Mouse (Mus musculus) spleen, postnatal 10 days (tissue): ENCODE measurements around the gene Rpp30.

Experiments
- DNase-seq, 2 experiments: peaks; one replicate each; pipeline ENCODE4 v3.0.0; 2021 to 2022; ENCODE audit warnings: low spot score in 2 of 2

The Rpp30 gene

DNA sequence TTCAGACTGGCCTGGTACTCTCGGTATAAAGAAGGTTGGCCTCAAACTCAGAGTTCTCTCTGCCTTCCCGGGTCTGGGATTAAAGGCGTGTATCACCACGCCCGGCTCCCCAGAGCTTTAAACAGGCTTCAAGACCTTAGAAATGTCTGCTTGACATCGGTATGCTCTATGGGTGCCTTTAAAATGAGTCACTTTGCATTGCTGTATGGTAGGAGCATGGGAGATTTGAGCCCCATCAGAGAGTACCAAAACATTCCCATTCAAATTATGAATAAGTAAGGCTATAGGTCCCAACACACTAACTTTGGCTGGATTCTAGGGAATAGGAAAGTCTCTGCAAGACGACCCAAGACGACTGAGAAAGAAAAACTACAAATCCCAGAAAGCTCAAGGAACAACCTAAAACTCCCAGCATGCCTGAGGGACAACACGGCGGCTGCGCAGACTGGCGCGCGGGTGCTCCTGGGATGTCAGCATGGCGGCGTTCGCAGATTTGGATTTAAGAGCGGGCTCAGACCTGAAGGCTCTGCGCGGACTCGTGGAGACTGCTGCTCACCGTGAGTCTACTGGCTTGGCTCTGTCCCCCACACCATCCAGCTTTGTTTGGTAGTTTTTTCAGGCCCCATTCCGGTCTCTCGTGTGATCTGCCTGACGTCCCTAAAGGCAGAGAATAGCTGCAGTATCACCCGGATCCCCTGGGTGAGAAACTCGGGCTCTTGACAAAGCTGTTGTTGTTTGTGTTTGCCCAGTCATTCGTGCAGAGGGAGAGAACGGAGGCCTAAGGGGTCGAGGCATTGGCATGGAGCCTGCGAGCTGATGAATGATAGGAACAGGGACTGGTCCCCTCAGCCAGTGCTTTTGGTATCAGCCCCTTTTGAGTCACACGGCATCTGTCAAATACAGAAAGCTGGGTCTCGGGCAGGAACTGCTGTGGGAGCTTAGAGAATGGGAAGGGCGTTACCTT, at the start of gene Rpp30:
TSS of gene Rpp30 (plus strand) at position 455 of the 964 bp plus-strand sequence.
- peak; percentile 54 to 89 for DNase-seq

DNA sequence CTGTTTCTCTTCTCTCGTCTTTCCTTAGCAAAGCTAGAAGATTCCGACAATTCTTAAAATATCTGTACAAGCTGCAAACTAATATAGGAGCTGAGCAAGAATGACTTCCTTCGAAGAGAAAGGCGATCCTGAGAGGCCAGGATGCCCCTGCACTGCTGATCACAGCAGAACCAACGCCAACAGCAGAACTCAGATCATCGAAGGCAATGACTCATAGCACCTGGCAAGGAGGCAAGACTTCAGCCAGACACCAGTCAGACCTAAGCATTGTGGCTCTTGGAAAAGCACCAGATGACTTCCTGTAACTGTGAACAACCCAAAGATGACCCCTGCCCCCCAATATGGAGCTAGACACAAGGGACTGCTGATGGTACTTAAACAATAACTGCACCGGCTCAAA, 37.5 kb upstream of the Rpp30 start:
- no peak for DNase-seq

DNA sequence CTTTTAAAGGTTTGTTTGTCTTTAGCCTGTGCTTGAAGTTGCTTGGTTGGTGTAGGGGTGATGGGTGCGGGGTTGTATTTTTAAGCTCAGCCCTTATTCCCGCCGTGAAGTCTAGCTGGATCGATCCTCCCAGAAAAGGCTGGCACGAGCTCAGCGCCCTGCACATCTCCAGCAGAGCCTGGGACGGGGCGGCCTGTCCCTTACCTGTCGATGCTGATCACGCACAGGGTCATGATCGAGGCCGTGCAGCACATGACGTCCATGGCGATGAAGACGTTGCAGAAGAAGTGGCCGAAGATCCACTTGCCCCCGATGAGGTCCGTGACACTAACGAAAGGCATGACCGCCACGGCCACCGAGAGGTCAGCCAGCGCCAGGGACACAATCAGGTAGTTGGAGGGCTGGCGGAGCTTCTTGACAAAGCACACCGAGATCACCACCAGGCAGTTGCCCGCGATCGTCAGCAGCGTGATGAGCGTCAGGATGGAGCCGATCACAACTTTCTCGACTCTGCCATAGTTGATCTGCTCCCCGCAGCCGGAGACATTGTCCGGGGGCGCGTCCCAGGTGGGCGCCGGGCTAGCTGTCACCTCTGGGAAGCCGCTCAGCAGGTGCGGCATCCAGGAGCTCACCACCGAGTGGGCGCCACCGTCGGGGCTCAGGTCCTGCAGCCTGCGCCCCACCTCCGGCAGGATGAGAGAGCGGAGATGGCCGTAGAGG, 26.9 kb upstream of the Rpp30 start:
- DNase-seq: peak in 1 of 2 experiments; percentile 12

DNA sequence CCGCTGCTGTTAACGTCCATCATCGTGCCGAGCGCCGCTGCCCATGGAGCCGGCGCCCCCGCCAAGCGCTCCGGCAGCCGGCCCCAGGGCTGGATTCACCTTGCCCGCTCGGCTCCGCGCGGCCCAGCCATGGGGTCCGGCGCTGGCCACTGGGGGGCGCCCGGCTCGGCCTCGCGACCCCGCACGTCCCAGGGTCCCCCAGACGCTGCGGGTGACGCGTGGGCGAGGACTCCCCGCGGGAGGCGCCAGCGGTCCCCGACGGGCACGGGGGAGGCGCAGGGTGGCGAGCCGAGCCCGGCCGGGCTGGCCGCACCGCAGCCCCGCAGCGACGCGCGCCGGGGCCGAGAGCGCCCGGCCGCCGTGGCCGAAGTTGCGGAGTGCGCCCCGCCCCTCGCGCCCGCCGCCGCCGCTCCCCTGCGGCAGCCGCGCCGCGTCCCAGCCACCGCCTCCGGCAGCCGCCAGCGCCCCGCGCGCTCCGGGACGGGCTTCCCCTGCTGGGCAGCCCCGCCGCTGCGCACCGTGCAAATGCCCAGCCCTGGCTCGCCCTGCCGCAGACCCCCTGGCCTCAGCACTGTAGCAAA, 26.2 kb upstream of the Rpp30 start, which contains the start of gene Htr7:
TSS of gene Htr7 (minus strand) at position 277 of the 581 bp plus-strand sequence.
- peak in 1 of 2 experiments; percentile 20 for DNase-seq

DNA sequence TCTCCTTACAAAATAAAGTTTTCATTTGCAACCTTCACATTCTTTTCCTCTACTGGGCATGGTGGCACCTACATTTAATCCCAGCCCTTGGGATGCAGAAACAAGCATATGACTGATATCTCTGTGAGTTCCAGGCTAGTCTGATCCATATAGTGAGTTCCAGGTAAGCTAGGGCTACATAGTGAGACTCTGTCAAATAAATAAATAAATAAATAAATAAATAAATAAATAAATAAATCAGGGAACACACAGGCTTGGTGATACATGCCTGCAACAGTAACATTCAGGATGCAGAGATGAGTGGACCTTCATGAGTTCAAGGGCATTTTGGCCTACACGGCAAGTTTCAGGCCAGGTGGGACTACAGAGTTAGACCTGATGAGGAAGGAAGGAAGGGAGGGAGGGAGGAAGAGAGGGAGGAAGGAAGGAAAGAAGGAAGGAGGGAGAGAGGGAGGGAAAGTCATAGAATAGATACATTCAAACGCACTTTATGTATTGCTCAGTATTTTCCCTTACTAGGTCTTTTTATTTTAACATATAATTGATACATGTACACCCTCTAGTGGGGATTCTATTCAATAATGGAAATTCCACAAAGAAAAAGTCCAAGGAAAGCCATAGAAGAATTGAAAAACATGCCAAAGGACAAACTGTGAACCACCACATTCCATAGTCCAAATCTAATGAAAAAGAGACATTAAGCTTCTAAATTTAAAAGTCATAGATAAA, 20.6 kb upstream of the Rpp30 start:
- DNase-seq: no peak

DNA sequence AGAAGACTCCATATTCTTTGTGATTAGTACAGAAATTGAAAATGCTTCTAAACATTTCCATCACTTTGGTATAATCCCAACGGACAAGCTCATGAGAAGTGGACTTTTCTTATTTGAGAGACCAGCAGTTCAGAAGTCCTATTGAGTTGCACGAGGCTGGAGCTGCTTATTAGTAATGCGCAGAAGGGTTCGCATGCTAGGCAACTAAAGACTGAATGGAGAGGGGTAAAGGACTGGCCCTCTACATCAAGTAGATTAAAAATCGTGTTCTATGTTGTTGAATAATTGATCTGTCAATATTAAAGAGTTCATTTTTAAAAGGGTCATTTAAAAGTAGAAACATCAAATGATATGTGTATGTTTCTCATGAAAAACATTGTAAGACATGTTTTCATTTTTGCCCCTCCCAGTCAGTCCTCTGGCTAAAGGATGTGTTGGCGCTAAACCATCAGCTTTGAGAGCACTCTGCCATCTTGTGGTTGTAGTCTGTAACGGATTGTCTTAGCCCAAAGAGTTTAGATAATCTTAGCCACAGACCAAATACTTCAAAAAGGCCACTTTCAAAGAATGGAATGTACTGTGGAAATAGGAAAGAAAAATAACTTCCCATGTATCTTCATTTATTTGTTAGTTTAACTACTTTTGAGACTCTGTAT, 782 bp upstream of the Rpp30 start:
- peak in 1 of 2 experiments; percentile 37 for DNase-seq

DNA sequence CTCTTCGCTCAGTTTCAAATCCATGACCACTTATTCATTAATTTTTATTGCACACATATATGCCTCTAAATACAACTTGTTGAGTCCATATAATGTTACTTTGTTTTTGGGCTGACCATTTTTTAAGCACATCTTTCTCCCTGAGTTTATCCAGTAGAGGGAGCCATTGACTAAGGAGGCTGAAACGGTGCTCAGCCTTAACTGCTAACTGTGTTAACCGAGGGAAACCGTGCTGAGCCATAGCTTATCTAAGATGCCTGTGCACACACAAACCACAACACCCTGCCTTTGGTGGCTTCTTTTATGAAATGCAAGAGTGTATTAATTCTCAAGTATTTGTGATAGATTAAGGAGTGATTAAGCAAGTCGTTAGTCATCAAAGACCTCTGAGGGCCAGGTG, 7.3 kb downstream of the Rpp30 start:
- DNase-seq: no peak

DNA sequence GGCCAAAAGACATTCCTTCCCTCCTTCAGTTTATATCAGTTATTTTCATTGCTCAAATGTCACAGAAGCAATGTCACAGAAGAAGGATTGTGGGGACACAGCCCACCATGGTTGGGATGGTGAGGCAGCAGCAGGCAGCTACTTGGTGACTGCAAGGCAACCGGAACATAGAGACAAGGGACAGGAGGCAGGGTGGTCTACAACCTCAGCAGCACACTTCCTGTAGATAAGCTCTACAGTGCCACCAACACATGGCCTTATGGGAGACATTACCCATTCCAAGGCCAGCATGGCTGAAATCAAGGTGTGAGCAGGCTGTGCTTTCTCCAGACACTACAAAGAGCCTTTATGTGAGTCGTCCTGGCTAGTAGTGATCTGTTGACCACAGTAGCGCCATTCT, 13.7 kb downstream of the Rpp30 start:
- no peak for DNase-seq

DNA sequence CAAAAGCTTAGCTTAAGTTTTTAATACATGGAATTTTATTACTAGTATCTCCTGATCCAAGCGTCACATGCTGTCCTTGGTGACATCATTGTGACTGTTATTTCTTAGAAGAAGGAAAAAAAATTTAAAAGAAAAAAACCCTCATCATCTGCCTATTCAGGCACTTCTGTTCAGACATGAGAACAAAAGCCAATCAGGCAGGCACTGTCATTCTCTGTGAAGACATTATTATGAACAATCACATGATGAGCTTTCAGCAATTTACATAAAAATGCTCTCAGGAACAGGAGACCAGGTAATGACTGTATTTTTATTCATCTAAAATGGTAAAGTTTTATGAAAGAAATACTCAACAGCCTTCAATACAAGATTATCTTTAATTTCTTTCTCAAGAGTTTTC, 14.7 kb downstream of the Rpp30 start:
- DNase-seq: no peak

DNA sequence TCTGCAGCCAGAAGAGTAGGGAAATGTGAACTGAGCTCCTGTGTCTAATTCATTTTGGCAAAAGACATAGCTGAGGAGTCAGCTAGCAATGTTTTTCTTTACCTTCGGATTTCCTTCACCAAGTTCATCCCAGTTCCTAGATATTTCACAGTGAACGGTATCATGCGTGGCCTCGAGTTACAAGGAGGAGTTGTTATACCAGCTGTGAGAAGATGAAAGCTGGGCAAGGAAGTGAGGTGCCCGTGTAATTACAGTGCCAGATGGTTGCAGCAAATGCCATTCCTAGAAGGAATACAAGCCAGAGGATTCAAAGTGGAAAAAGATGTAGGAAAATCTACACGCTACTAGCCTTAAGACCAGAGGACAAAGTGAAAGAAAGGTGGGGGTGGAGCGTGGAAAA, 15.4 kb downstream of the Rpp30 start:
- DNase-seq: no peak

DNA sequence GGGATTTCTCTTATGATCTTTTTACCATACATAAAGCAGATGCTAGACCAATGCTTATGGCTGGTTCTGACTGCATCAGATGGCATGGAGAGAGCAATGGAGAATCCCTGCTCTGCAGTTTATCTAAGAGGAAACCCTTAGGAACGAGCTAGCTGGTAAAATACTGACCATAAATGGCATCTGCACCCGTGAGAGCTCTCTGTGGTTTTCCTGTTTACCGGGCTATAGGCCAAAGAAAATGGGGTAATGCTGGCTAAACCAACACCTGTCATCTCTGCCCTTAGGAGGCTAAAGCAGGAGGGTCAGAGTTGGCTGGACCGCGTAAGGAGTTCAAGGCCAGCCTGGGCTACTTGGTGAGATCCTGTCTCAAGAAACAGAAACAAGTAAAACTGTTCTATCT, 20.4 kb downstream of the Rpp30 start:
- DNase-seq: no peak

DNA sequence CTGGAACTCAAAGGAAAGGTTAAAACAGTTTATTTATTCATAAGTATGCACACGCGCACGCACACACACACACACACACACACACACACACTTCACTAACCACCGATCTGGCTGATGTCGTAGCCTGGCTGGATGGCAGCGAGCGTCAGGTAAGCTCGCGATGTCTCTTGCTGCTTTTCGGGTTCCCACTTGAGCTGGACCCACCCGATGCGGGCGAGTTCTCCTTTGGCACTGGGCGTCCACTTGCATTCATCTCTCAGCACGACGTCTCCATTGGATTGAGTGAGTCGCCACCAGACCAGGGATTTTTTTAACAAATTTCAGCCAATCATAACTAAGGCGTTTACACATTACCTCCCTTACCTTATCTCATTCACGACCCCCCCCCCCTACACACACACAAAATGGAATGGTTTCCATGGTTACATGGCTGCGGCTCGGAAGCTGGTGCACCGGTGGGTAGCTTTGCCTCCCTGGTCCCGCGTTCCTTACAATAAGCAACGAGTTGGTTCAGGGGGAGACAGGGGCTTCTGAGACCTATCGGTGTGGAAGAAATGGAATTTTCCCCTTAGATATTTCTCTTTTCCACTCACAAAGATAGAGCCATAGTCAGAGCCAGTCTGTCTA, 25.9 kb downstream of the Rpp30 start:
- no peak for DNase-seq

DNA sequence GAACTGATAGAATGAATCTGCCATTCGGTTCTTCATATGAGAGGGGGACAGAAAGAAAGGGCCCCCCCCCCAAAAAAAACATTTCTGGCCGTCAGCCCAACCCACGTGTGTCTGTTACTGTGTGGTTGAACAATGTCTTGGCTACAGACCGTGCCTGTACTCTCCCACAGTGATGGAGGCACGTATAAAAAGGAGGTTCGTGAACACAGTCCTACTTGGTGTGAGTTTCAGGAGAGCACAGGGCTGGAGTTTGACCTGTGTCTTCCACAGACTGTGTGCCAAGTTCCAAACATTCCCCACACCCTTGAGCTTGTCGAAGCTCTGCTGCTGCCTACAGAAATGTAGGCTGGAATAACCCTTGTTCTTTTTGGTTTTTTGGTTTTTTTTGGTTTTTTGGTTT, 26.9 kb downstream of the Rpp30 start:
- DNase-seq: no peak

DNA sequence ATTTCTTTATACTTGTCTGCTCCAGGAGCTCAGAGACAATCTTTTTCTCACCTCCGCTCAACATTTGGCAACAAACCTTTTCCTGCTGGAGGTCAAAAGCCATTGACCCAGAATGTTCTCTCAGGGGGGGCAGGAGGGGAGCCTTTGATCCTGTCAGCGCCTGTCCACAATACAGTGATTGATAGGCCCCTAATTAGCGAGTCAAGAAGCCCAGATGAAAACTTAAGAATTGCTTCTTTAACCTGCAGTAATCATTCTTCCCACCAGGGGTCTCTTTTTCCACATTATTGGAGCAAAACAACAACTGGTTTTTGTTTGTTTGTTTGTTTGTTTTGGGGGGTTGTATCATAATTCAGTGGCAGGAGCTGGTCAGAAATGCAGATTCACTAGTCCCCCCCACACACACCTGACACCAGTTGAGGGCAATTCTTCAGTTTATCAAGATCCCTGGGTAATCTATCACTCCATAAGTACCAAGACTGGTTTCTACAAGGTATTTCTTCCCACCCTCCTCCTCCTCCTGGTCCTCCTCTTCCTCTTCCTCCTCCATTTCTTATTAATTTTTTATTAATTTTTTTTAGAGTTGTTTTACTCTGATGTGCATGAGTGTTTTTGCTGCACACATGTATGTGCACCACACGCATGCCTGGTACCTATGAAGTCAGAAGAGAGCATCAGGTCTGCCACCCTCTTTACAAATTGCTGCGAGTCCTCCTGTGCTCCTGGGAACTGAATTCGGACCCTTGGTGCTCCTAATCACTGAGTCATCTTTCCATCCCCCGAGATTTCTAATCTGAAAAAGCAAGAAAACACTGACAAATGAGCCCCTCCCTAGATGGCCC, 27.8 kb downstream of the Rpp30 start:
- DNase-seq: no peak

DNA sequence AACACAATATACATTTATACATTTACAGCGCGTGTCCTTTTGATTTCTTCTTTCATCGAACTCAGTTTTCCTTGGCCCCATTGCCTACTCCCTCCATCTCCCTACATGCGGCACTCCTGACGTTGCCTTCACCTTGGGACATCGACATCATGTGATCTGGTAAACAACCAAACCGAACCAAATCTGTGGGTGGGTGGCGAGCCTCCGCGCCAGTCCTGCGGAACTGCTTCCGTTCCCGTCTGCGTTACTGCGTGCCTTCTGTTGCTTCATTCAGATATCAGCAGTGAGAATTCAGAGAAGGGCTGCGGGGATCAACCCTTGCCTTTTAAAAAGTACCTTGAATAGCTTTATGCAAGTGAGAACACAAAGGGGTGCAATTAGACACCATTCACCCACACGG, 28.5 kb downstream of the Rpp30 start:
- no peak for DNase-seq

DNA sequence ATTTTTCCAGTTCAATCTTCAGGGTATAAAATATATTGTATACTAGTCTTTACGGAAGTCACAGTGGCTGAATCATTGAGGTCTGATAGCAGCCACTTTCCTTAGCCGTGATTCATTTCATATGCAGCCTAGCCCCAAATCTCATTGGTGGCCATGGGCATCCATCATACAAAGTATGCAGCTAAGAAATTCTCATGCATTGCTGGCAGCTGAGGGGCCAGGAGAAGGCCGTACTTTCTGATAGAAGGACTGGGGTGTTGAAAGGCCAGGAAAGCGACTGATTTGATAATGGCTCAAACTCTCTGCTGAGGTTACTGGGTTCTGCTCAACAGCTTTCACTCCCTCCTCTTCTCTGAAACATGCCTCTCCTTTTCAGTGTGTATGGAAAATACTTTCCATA, 32.7 kb downstream of the Rpp30 start:
- no peak for DNase-seq

DNA sequence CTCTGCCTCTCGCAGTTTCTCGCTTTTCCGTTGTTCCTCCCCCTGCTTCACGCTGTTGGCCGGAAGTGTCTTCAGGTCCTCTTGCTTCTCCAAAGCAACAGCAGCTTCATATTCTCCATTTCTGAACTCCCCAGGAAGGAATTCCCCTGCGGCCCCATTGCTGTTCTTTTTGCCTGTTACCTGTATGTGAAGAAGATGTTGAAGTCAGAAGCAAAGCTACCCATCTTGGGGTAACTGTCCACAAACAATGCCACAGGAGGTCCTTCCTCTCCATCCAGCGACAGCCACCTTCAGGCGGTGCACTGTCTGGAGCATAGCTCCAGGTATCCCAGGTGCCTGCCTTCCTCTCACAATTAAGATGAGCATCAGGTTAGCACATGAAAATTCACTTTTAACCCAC, 35.7 kb downstream of the Rpp30 start:
- DNase-seq: no peak

DNA sequence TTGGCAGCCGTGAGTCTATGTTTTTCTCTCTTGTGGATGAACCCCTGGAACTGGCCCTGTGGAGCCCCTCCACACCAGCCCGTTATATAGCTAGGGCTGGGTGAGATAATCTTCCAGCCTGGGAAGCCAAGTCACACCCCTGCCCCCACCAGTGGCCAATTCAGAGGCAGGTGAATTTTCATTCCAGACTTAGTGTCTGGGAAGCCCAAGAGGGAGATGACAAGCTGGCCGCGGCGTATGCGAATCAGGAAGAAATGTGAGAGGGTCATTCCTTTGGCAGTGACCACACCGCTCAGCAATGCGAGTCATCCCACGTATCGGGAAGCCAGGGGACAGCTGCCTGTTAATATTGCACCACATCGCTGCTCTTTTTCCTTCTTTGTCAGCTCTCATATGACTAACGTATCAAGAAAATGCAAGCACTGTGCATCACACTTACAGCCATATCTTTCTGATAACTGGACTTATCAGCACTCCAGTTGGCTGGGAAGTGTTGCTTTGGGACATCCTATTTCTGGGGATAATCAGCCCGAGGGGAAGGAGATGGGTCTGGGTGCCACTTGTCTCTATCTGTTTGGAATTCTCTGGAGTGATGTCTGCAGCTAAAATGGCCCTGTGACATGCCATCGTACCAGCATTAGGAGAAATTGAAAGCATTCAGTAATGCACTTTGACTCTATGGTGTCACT, 36.4 kb downstream of the Rpp30 start, which contains the start of gene Ankrd1:
TSS of gene Ankrd1 (minus strand) at position 317 of the 689 bp plus-strand sequence.
- no peak for DNase-seq

DNA sequence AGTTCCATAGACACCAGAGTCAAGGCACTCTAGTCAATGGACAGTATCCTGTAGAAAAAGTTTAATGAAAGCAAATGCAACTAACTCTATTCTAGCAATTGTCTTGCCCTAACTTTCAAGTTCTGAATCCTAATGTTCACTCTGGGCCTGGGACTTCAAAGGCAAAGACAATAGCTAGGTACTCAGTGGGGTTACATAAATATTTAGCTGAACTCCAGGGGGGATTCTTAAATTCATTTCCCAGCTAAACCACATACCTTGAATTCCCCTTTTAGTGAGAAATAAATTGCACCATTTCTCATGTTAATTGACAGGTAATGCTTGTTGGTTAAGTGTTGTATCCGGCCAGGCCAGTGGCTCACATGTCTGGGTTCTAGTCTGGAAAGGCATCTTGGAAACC, 40.7 kb downstream of the Rpp30 start:
- DNase-seq: no peak
